Mouse (Mus musculus) neural tube, embryonic 14.5 days (tissue): ENCODE results near the gene Wdr27. TPM values are rescaled to one million over a fixed set of nuclear protein-coding genes. Genes with fewer than 3 reads are reported as not detected.
"Not testable (repeated sequence)": the region's sequence is repeated elsewhere in the genome, so short reads cannot be mapped to it uniquely, and the experiment has no call there.

Source experiments
- ATAC-seq: fragments of 200-750 bp; cut with Nextera tagmentation; 2 replicates; pipeline ENCODE4 v1.8.0; 2017; ENCODE audit warnings: low read depth, mild to moderate bottlenecking, moderate TSS enrichment, moderate library complexity
- H3K27ac ChIP-seq: fragments of 300-500 bp; sonication (generic); 2 replicates; pipeline ENCODE4 v1.5.1; 2014; ENCODE audit warnings: low read depth, mild to moderate bottlenecking, control low read depth, low read length, moderate library complexity, mixed read lengths
- H3K27me3 ChIP-seq: fragments of 300-500 bp; sonication (generic); 2 replicates; pipeline ENCODE4 v1.6.1; 2014; ENCODE audit warnings: low read length; ENCODE audit not compliant: control insufficient read depth, insufficient read depth
- H3K36me3 ChIP-seq: fragments of 300-500 bp; sonication (generic); 2 replicates; pipeline ENCODE4 v1.6.1; 2014; ENCODE audit warnings: low read length, mixed read lengths; ENCODE audit not compliant: control insufficient read depth, insufficient read depth
- H3K4me1 ChIP-seq: fragments of 300-500 bp; sonication (generic); 2 replicates; pipeline ENCODE4 v1.6.1; 2014; ENCODE audit warnings: low read length; ENCODE audit not compliant: control insufficient read depth, insufficient read depth
- H3K4me2 ChIP-seq: fragments of 300-500 bp; sonication (generic); 2 replicates; pipeline ENCODE4 v1.6.1; 2014; ENCODE audit warnings: mild to moderate bottlenecking, low read depth, low read length, control low read depth
- H3K4me3 ChIP-seq: fragments of 300-500 bp; sonication (generic); 2 replicates; pipeline ENCODE4 v1.5.1; 2014; ENCODE audit warnings: low read depth, low read length, control low read depth, mixed read lengths
- H3K9ac ChIP-seq: fragments of 300-500 bp; sonication (generic); replicated peaks from 2 replicates; pipeline ENCODE4 v1.6.1; 2014; ENCODE audit warnings: low read depth, mild to moderate bottlenecking, control low read depth, low read length, mixed read lengths
- H3K9me3 ChIP-seq: fragments of 300-500 bp; sonication (generic); 2 replicates; pipeline ENCODE4 v1.6.1; 2016; ENCODE audit warnings: low read length; ENCODE audit not compliant: control insufficient read depth
- WGBS: fragments of 180-500 bp; shearing (Covaris S2); extraction: QIAGEN DNeasy Blood & Tissue Kit; methylation state at CpG from one replicate; pipeline ENCODE4 v1.1.7; 2014; 5-methylcytosine and 5-hydroxymethylcytosine counted together
- polyA plus RNA-seq: library from polyadenylated mRNA; unstranded; fragments of >200 nt; fragmentation: Nextera tagmentation; extraction: Ambion mirVana; gene quantifications from 2 replicates; pipeline ENCODE4 v1.2.1, GENCODE M21; 2014

Gene Wdr27
- polyA plus RNA-seq, 1 experiment from 2014 or later: 10.2 TPM

GRCm38 (mm10) chr17:14898972-14899371 is 44.0 kb downstream of the Wdr27 start:
- no peaks in the 10 kb centered on the region for H3K9me3 ChIP-seq
- H3K27me3 ChIP-seq: no peaks in the 10 kb centered on the region
- H3K36me3 ChIP-seq: no peaks in the 10 kb centered on the region
- H3K9ac ChIP-seq: no peak overlapping the region
- WGBS: 85% methylated on average over 1 of the region's 1 CpGs
- no peaks in the 10 kb centered on the region for H3K4me1 ChIP-seq
- H3K27ac ChIP-seq: no peak overlapping the region
- H3K4me2 ChIP-seq: no peak overlapping the region
- no peak overlapping the region for H3K4me3 ChIP-seq
- no peak for ATAC-seq

GRCm38 (mm10) chr17:14895058-14895457 is 47.9 kb downstream of the Wdr27 start:
- H3K27me3 ChIP-seq, H3K4me2 ChIP-seq, H3K27ac ChIP-seq, H3K4me3 ChIP-seq, H3K9ac ChIP-seq, H3K36me3 ChIP-seq, H3K4me1 ChIP-seq, ATAC-seq, H3K9me3 ChIP-seq: not testable (repeated sequence)

- WGBS: 70% methylated on average over 2 of the region's 2 CpGs
- ATAC-seq: no peak
Observed at GRCm38 (mm10) chr17:14886933-14887332, 56.0 kb downstream of the Wdr27 start.

GRCm38 (mm10) chr17:14874656-14875204 is 68.2 kb downstream of the Wdr27 start:
- no peaks in the 10 kb centered on the region for H3K4me1 ChIP-seq
- 84% methylated on average over 2 of the region's 2 CpGs for WGBS

More at GRCm38 (mm10) chr17:14886933-14887332, 56.0 kb downstream of the Wdr27 start:
- no peak overlapping the region for H3K4me3 ChIP-seq
- no peaks in the 10 kb centered on the region for H3K9me3 ChIP-seq
- no peaks in the 10 kb centered on the region for H3K4me1 ChIP-seq
- H3K27me3 ChIP-seq: no peaks in the 10 kb centered on the region
- no peak overlapping the region for H3K4me2 ChIP-seq
- no peak overlapping the region for H3K27ac ChIP-seq
- H3K9ac ChIP-seq: no peak overlapping the region
- H3K36me3 ChIP-seq: no peaks in the 10 kb centered on the region

GRCm38 (mm10) chr17:14860220-14860619 is 82.7 kb downstream of the Wdr27 start:
- no peak overlapping the region for H3K9ac ChIP-seq
- no peaks in the 10 kb centered on the region for H3K36me3 ChIP-seq
- ATAC-seq: no peak
- WGBS: 80% methylated on average over 1 of the region's 1 CpGs
- H3K27me3 ChIP-seq: no peaks in the 10 kb centered on the region
- no peak overlapping the region for H3K4me2 ChIP-seq
- no peak overlapping the region for H3K4me3 ChIP-seq
- no peak overlapping the region for H3K27ac ChIP-seq
- no peaks in the 10 kb centered on the region for H3K9me3 ChIP-seq
- no peaks in the 10 kb centered on the region for H3K4me1 ChIP-seq

More at GRCm38 (mm10) chr17:14874656-14875204, 68.2 kb downstream of the Wdr27 start:
- Histone ChIP-seq H3K36me3 (no peaks in the 10 kb centered on the region), H3K9ac (no peak overlapping the region), H3K4me2 (no peak overlapping the region), H3K27me3 (no peaks in the 10 kb centered on the region), H3K4me3 (no peak overlapping the region), H3K9me3 (no peaks in the 10 kb centered on the region), H3K27ac (no peak overlapping the region)
- ATAC-seq: no peak

- Histone ChIP-seq H3K27me3 (no peaks in the 10 kb centered on the region), H3K27ac (no peak overlapping the region), H3K4me3 (no peak overlapping the region), H3K36me3 (no peaks in the 10 kb centered on the region), H3K4me2 (no peak overlapping the region), H3K9me3 (no peaks in the 10 kb centered on the region), H3K4me1 (no peaks in the 10 kb centered on the region), H3K9ac (no peak overlapping the region)
- no peak for ATAC-seq
- 85% methylated on average over 3 of the region's 3 CpGs for WGBS
Observed at GRCm38 (mm10) chr17:14847709-14848108, 95.2 kb downstream of the Wdr27 start.

- no peaks in the 10 kb centered on the region for H3K9me3 ChIP-seq
- no peaks in the 10 kb centered on the region for H3K36me3 ChIP-seq
Observed at GRCm38 (mm10) chr17:14846880-14847279, 96.1 kb downstream of the Wdr27 start.

GRCm38 (mm10) chr17:14826715-14827295 is 116.2 kb downstream of the Wdr27 start:
- Histone ChIP-seq H3K27ac (no peak overlapping the region), H3K4me1 (no peaks in the 10 kb centered on the region), H3K27me3 (no peaks in the 10 kb centered on the region), H3K9me3 (no peaks in the 10 kb centered on the region), H3K4me3 (no peak overlapping the region), H3K36me3 (no peaks in the 10 kb centered on the region), H3K4me2 (no peak overlapping the region), H3K9ac (no peak overlapping the region)
- 46% methylated on average over 6 of the region's 6 CpGs for WGBS
- no peak for ATAC-seq

More at GRCm38 (mm10) chr17:14846880-14847279, 96.1 kb downstream of the Wdr27 start:
- Histone ChIP-seq H3K27me3 (no peaks in the 10 kb centered on the region), H3K4me1 (no peaks in the 10 kb centered on the region), H3K4me3 (no peak overlapping the region), H3K9ac (no peak overlapping the region), H3K27ac (no peak overlapping the region), H3K4me2 (no peak overlapping the region)
- WGBS: 72% methylated on average over 5 of the region's 5 CpGs
- ATAC-seq: no peak

GRCm38 (mm10) chr17:14824938-14825337 is 118.0 kb downstream of the Wdr27 start:
- 64% methylated on average over 5 of the region's 5 CpGs for WGBS
- Histone ChIP-seq H3K9me3 (no peaks in the 10 kb centered on the region), H3K4me1 (no peaks in the 10 kb centered on the region), H3K36me3 (no peaks in the 10 kb centered on the region), H3K27me3 (no peaks in the 10 kb centered on the region), H3K27ac (no peak overlapping the region), H3K9ac (no peak overlapping the region), H3K4me2 (no peak overlapping the region), H3K4me3 (no peak overlapping the region)
- ATAC-seq: no peak
